Mouse (Mus musculus): ENCODE measurements around the gene Fam174b. TPM values are rescaled to one million over a fixed set of nuclear protein-coding genes. Genes with fewer than 3 reads are reported as not detected.

Gene Fam174b
- polyA plus RNA-seq, 1 experiment from 2014 or later: 2.9 TPM

- Histone ChIP-seq H3K36me3 (replicated peaks; ENCODE audit: insufficient read depth, low read length) (no peaks in the 10 kb centered on the region), H3K4me1 (ENCODE audit: insufficient read depth) (no peaks in the 10 kb centered on the region), H3K9ac (replicated peaks) (no peak overlapping the region), H3K4me3 (ENCODE audit: low read depth, low read length) (no peak overlapping the region), H3K9me3 (ENCODE audit: low read length) (no peaks in the 10 kb centered on the region), H3K27ac (ENCODE audit: low read depth) (no peak overlapping the region), H3K4me2 (ENCODE audit: low read depth, low read length) (no peak overlapping the region), H3K27me3 (ENCODE audit: insufficient read depth, low read length) (peaks cover under 1% of the 10 kb centered on the region; the same call in 1 of the 2 replicates)
- WGBS (ENCODE audit: insufficient replicate concordance): 71% methylated on average over 4 of the region's 4 CpGs
- no peak for ATAC-seq
- no peak for DNase-seq
- TF ChIP-seq EP300 (IDR thresholded peaks at IDR 0.05; ENCODE audit: low read depth) (no peak), CTCF (IDR thresholded peaks at IDR 0.05; ENCODE audit: low read depth) (no peak)
These were observed 6.7 kb downstream of the Fam174b start for GRCm38 (mm10) chr7:73746836-73747235.

GRCm38 (mm10) chr7:73747531-73747930 lies 7.4 kb downstream of the Fam174b start:
- Histone ChIP-seq H3K9ac (replicated peaks) (no peak overlapping the region), H3K27ac (ENCODE audit: low read depth) (no peak overlapping the region), H3K9me3 (ENCODE audit: low read length) (no peaks in the 10 kb centered on the region), H3K4me2 (ENCODE audit: low read depth, low read length) (no peak overlapping the region), H3K4me1 (ENCODE audit: insufficient read depth) (no peaks in the 10 kb centered on the region), H3K36me3 (replicated peaks; ENCODE audit: insufficient read depth, low read length) (no peaks in the 10 kb centered on the region), H3K4me3 (ENCODE audit: low read depth, low read length) (no peak overlapping the region), H3K27me3 (ENCODE audit: insufficient read depth, low read length) (no peaks in the 10 kb centered on the region)
- ATAC-seq: no peak
- 65% methylated on average over 3 of the region's 3 CpGs for WGBS (ENCODE audit: insufficient replicate concordance)
- DNase-seq: no peak
- TF ChIP-seq CTCF (IDR thresholded peaks at IDR 0.05; ENCODE audit: low read depth) (no peak), EP300 (IDR thresholded peaks at IDR 0.05; ENCODE audit: low read depth) (no peak)

GRCm38 (mm10) chr7:73748437-73749108 lies 8.5 kb downstream of the Fam174b start:
- H3K4me1 ChIP-seq (ENCODE audit: insufficient read depth): no peaks in the 10 kb centered on the region
- H3K9ac ChIP-seq (replicated peaks): no peak overlapping the region
- no peak overlapping the region for H3K27ac ChIP-seq (ENCODE audit: low read depth)
- WGBS (ENCODE audit: insufficient replicate concordance): 76% methylated on average over 5 of the region's 5 CpGs
- H3K4me2 ChIP-seq (ENCODE audit: low read depth, low read length): no peak overlapping the region
- ATAC-seq: no peak
- H3K36me3 ChIP-seq (replicated peaks; ENCODE audit: insufficient read depth, low read length): no peaks in the 10 kb centered on the region
- H3K9me3 ChIP-seq (ENCODE audit: low read length): no peaks in the 10 kb centered on the region
- no peak overlapping the region for H3K4me3 ChIP-seq (ENCODE audit: low read depth, low read length)
- no peak for DNase-seq
- no peak for TF ChIP-seq CTCF (IDR thresholded peaks at IDR 0.05; ENCODE audit: low read depth)
- TF ChIP-seq EP300 (IDR thresholded peaks at IDR 0.05; ENCODE audit: low read depth): no peak
- H3K27me3 ChIP-seq (ENCODE audit: insufficient read depth, low read length): no peaks in the 10 kb centered on the region

GRCm38 (mm10) chr7:73749339-73749738 lies 9.2 kb downstream of the Fam174b start:
- WGBS (ENCODE audit: insufficient replicate concordance): 69% methylated on average over 2 of the region's 2 CpGs
- Histone ChIP-seq H3K4me1 (ENCODE audit: insufficient read depth) (no peaks in the 10 kb centered on the region), H3K4me3 (ENCODE audit: low read depth, low read length) (no peak overlapping the region), H3K9ac (replicated peaks) (no peak overlapping the region), H3K27me3 (ENCODE audit: insufficient read depth, low read length) (no peaks in the 10 kb centered on the region), H3K27ac (ENCODE audit: low read depth) (no peak overlapping the region), H3K9me3 (ENCODE audit: low read length) (no peaks in the 10 kb centered on the region), H3K4me2 (ENCODE audit: low read depth, low read length) (no peak overlapping the region), H3K36me3 (replicated peaks; ENCODE audit: insufficient read depth, low read length) (no peaks in the 10 kb centered on the region)
- TF ChIP-seq EP300 (IDR thresholded peaks at IDR 0.05; ENCODE audit: low read depth) (no peak), CTCF (IDR thresholded peaks at IDR 0.05; ENCODE audit: low read depth) (peak; percentile 24; the same call in 1 of the 2 replicates)
- ATAC-seq: no peak
- no peak for DNase-seq

- H3K9me3 ChIP-seq (ENCODE audit: low read length): no peaks in the 10 kb centered on the region
- no peak for ATAC-seq
- no peaks in the 10 kb centered on the region for H3K36me3 ChIP-seq (replicated peaks; ENCODE audit: insufficient read depth, low read length)
- no peak for DNase-seq
- 72% methylated on average over 7 of the region's 7 CpGs for WGBS (ENCODE audit: insufficient replicate concordance)
- TF ChIP-seq CTCF (IDR thresholded peaks at IDR 0.05; ENCODE audit: low read depth) (no peak), EP300 (IDR thresholded peaks at IDR 0.05; ENCODE audit: low read depth) (no peak)
- H3K4me2 ChIP-seq (ENCODE audit: low read depth, low read length): no peak overlapping the region
- H3K9ac ChIP-seq (replicated peaks): no peak overlapping the region
- no peaks in the 10 kb centered on the region for H3K4me1 ChIP-seq (ENCODE audit: insufficient read depth)
- H3K27ac ChIP-seq (ENCODE audit: low read depth): no peak overlapping the region
- H3K4me3 ChIP-seq (ENCODE audit: low read depth, low read length): no peak overlapping the region
- H3K27me3 ChIP-seq (ENCODE audit: insufficient read depth, low read length): no peaks in the 10 kb centered on the region
These were observed 9.9 kb downstream of the Fam174b start for GRCm38 (mm10) chr7:73749983-73750382.

GRCm38 (mm10) chr7:73753598-73753997 lies 13.5 kb downstream of the Fam174b start:
- TF ChIP-seq CTCF (IDR thresholded peaks at IDR 0.05; ENCODE audit: low read depth): no peak
- no peak for TF ChIP-seq EP300 (IDR thresholded peaks at IDR 0.05; ENCODE audit: low read depth)

More at GRCm38 (mm10) chr7:73753598-73753997, 13.5 kb downstream of the Fam174b start:
- Histone ChIP-seq H3K36me3 (replicated peaks; ENCODE audit: insufficient read depth, low read length) (no peaks in the 10 kb centered on the region), H3K27ac (ENCODE audit: low read depth) (no peak overlapping the region), H3K9me3 (ENCODE audit: low read length) (no peaks in the 10 kb centered on the region), H3K4me3 (ENCODE audit: low read depth, low read length) (no peak overlapping the region), H3K4me2 (ENCODE audit: low read depth, low read length) (no peak overlapping the region), H3K4me1 (ENCODE audit: insufficient read depth) (no peaks in the 10 kb centered on the region), H3K9ac (replicated peaks) (no peak overlapping the region), H3K27me3 (ENCODE audit: insufficient read depth, low read length) (no peaks in the 10 kb centered on the region)
- 77% methylated on average over 1 of the region's 1 CpGs for WGBS (ENCODE audit: insufficient replicate concordance)
- ATAC-seq: no peak
- no peak for DNase-seq
